Mouse (Mus musculus) G1E (cell line): ENCODE results near the gene Asb11.

ENCODE experiments used
- CTCF ChIP-seq: IDR thresholded peaks from 2 replicates; pipeline ENCODE4 v1.5.1; 2012; ENCODE audit warnings: low read depth, low read length, inconsistent platforms, mixed read lengths
- GATA1 ChIP-seq: IDR thresholded peaks from 2 replicates; pipeline ENCODE4 v1.6.1; 2012; ENCODE audit warnings: borderline replicate concordance, low read length, inconsistent platforms, mixed read lengths
- GATA2 ChIP-seq: IDR thresholded peaks from 2 replicates; pipeline ENCODE4 v1.6.1; 2012; ENCODE audit warnings: low read depth, low read length, inconsistent platforms, borderline replicate concordance
- POLR2AphosphoS5 ChIP-seq: IDR thresholded peaks from 2 replicates; pipeline ENCODE4 v1.6.1; 2012; ENCODE audit warnings: low read depth, low read length, inconsistent platforms; ENCODE audit not compliant: insufficient replicate concordance
- TAL1 ChIP-seq: conservative IDR thresholded peaks from 2 replicates; pipeline ENCODE4 v1.6.1; 2012; ENCODE audit warnings: low read depth, low read length, inconsistent platforms, mixed read lengths

GRCm38 (mm10) chrX:164419471-164419939, 17.3 kb upstream of the Asb11 start, which contains the start of gene Piga:
- TF ChIP-seq CTCF (no peak), TAL1 (no peak), GATA1 (no peak), GATA2 (no peak), POLR2AphosphoS5 (no peak)
